Mouse (Mus musculus) embryonic fibroblast, embryonic 13.5 days (primary cell): ENCODE results near the gene Grm1.

Source experiments
- CTCF ChIP-seq: IDR thresholded peaks from 2 replicates; pipeline ENCODE4 v1.5.1; 2011; ENCODE audit warnings: mild to moderate bottlenecking, control low read depth, low read length, moderate library complexity, borderline replicate concordance; ENCODE audit not compliant: insufficient read depth
- POLR2A ChIP-seq: IDR thresholded peaks from 2 replicates; pipeline ENCODE4 v1.6.1; 2011; ENCODE audit warnings: low read depth, mild to moderate bottlenecking, control low read depth, low read length, moderate library complexity

DNA sequence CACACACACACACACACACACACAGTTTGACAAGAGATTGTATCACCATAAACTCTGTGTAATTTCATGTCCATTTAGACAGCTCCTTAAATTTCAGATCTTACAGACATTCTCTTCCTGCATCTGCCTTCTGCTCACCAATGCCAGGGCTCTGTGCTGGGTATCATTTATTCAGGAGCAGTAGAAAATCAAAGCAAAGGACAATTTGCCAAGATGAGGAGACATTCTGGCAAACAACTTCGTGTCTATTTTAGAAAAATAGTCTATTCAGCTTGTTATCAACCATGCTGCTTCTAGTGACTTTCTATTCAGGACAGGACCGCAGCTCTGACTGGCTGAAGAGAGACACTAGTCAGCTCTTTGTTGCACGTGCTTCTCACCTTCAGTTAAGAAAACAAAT is 146.3 kb downstream of the Grm1 start:
- TF ChIP-seq CTCF (no peak), POLR2A (no peak)
